Mouse (Mus musculus) erythroblast, embryonic 14.5 days (primary cell): Measurements from ENCODE around the gene Gm27021.

ENCODE experiments used
- GATA1 ChIP-seq: IDR thresholded peaks from 2 replicates; pipeline ENCODE4 v1.6.1; 2012; ENCODE audit warnings: low read length, inconsistent platforms, mixed read lengths
- TAL1 ChIP-seq: IDR thresholded peaks from 3 replicates; pipeline ENCODE4 v1.6.1; 2012; ENCODE audit warnings: low read length, inconsistent platforms, mixed read lengths

- TF ChIP-seq GATA1 (no peak), TAL1 (no peak)
Measured at GRCm38 (mm10) chr8:120560535-120560934, 107.3 kb downstream of the Gm27021 start.
